Mouse (Mus musculus): ENCODE data around the gene Scmh1. TPM values are rescaled to one million over a fixed set of nuclear protein-coding genes. Genes with fewer than 3 reads are reported as not detected.

The Scmh1 gene
- polyA plus RNA-seq (2017; shearing (Covaris generic)): 8.3 TPM

GRCm38 (mm10) chr4:120405144-120405805, at the start of gene Scmh1:
Gene Scmh1 (plus strand): TSS chr4:120405281.

DNA sequence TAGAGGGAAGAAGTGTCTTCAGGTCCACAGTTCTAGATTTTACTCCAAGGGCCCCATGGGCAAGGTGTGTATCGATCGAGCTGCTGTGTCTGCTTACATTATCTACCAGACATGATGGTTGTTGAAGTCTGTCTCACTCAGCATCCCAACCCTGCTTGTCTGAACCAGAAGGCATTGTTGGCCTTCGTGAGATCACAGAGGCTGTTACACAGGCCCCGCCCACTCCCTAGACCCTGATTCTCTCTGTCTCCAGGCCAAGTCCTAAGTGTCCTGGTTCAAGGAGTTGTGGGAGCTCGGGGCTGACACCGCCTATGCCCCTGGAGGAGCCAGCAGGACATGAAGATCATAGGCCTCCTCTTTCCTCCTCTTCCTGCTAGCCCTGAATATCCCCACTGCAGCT, 126.9 kb downstream of the Scmh1 start, which contains the start of gene Slfnl1:
Gene Slfnl1, plus strand, starts transcription at position 246 of the 400 bp plus-strand sequence.

DNA sequence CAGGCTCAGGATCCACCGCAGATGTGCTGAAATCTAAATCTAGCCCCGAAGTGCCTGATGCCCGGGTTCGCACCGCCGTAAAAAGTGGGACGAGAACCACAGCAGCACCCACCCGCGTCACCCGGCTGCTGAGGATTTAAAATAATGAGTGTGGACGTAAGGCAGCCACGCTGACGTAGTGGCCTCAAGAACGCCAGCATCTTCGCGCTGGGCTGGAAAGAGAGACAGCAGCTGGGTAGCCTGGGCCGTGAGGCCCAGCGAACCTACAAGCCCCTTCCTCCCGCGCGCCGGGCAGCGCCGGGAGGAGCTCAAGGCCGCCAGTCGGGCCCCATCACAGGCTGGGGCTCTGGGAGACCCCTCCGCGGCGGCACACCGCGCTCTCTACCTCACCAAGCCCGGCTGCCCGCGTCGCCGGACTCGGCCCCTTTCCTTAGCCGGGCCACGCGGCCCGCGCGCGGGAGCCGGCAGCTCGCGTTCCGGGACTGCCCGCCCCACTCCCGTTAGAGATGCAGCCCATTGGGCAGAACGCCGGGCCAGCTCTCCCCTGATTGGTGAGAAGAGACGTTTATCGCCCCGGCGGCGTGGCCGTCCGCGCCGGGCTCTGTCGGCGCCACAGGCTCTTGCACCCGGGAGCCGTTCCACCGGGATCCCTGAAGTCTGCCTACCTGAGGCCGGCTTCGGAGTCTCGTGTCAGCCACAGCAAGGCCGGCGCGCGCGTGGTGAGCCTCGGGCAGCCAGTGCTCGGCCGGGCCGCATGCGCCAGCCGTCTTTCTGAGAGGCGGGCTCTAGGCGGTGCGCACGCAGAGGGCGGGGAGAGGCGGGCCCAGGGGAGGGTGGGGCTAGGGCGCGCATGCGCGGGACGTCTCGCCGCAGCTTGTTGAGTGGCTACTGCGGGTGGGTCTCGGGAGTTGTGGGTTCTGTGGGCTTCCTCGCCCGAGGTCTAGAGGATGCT, 164.7 kb downstream of the Scmh1 start, which contains the start of gene Ctps:
Gene Ctps, minus strand, starts transcription at position 791 of the 952 bp plus-strand sequence.

Other genes with a start within 250 kb of the Scmh1 start
- not detected for gene Edn2, start 244.1 kb upstream of the Scmh1 start, polyA plus RNA-seq (2017; shearing (Covaris generic))
- gene Foxo6, start 117.9 kb upstream of the Scmh1 start, polyA plus RNA-seq (2017; shearing (Covaris generic)): not detected
- 0.22 TPM for gene Slfnl1, start 127.0 kb downstream of the Scmh1 start, polyA plus RNA-seq (2017; shearing (Covaris generic))
- gene Ctps, start 165.0 kb downstream of the Scmh1 start, polyA plus RNA-seq (2017; shearing (Covaris generic)): 22.6 TPM
- gene Gm8439, start 183.5 kb downstream of the Scmh1 start, polyA plus RNA-seq (2017; shearing (Covaris generic)): not detected

Measured in effector memory CD4-positive, alpha-beta T cell, adult 7 months (primary cell).